Mouse (Mus musculus) layer of hippocampus, adult 11-12 months (tissue): ENCODE results near the gene Vps13d.

ENCODE experiments used
- DNase-seq: peaks from one replicate; pipeline ENCODE4 v3.0.0; 2022; ENCODE audit warnings: low spot score

The Vps13d gene

GRCm38 (mm10) chr4:144939847-144940411 is 254.9 kb downstream of the Vps13d start:
- DNase-seq, result no peak

DNA sequence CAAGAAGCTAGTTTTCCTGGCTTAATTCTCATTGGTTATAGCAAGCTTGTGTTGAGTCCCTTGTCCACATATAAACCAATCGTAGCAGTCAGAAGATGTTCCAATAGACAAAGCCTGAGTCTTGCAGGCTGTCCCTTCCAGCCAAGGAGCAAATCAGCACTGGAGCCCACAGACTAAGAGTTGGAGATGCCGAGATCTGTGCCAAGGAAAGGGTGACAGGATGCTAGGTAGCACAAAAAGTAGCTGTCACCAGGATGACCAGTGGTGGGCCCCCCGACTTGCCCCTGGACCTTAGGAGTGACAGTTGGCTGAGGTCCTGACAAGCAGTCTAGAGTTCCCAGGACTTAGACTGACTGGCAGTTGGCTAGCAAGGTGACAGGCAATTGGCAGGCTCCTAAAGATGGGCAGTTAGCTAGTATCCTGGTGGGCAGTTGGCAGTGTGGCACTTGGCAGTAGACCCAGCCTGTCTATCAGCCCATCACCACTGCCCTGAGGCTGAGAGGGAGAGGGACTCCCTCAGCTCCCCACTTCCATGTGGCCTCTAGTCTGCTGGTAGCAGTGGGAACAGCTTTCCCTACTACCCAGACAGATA is 258.1 kb downstream of the Vps13d start:
- no peak for DNase-seq

DNA sequence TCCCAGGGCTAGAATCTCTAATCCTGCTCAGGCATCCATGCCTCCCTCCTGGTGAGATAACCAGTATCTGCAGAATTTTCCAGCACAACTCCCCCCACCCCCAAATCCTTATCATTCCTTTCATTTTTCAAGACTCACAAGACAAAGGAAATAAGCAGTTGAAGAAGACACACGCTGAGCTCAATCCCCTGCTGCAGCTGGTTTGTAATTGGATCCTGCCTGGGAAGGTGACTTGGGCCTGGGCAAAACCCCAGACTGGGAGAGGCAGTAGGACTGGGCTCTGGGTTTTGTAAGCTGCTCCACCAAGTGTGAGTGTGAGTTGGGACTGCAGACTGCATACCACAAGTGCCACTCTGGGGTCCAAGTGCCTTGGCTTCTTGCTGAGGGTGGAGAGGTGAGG is 260.3 kb downstream of the Vps13d start:
- DNase-seq, result no peak

GRCm38 (mm10) chr4:144931167-144931566 is 263.6 kb downstream of the Vps13d start:
- DNase-seq, result no peak

DNA sequence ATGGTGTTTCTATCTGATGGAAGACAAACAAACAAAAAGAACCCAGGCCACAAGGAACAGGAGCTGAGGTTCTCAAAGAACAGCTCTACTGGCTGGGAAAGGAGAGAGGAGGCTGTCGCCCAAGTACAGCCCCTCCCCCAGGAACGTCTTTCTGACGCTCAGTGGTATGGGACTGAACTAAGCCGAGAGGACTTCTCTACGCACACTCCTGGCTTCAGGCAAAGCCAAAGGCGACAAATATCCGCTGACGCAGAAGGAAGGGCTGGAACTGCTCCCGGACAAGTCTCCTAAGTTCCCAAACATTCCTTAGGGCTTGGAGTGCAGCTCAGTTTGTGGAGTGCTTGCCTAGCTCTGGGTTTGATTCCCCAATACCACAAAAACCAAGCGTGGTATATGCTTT is 264.4 kb downstream of the Vps13d start:
- DNase-seq, result peak; percentile 21

DNA sequence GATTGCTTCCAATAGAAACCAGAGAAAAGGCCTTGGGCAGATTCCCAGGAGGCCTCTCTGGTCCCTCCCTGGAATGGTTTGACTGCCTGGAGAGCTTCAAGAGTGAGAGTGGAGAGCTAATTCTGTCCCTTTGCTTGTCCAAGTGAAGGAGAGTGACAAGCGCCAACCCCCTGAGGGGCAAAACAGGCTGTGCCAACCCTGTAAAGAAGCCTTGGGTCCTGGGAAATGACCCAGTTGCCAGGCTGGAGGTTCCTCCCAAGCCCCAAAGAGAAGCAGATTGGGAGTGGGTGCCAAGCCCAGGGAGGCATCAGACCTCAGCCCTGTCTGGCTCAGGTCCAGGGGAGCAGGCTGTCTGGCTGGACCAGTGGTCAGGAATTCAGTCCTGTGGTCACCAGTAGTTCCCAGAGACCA is 265.0 kb downstream of the Vps13d start:
- DNase-seq, result peak; percentile 61

DNA sequence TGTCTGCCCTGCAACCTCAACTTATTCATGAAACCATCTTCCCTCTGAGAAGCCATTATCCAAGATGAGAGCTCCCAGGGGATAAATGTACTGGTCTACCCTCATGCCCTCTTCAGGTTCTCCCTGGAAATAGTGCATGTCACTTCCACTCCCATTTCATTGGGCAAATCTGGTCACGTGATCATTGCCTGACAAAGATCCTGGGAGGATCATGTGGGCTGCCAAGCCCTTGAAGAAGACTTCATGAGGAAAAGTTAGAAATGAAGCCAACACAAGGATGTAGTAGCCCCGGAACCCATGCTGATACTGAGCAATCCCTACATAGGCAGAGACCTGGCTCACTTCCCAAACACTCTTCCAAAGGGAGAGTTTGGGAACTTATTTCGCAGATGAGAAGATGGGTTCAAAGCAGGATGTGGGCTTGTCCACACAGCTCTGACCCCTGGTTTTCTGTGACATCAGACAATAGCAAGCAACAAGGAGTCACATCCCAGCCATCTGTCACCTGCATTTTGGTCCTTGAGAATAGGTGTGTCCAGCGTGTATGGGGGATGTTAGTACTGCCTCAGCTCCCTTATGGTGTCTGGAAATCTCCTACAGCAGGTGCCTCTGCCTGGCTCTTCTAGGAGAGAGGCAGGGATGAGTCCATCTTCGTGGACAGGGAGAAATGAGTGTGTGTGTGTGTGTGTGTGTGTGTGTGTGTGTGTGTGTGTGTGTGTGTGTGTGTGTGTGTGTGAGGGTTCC is 265.9 kb downstream of the Vps13d start:
- DNase-seq, result no peak
